In genomic region chr12:100985793-100986157, GRCm38 (mm10) we compare ENCODE assay signal across 18 mouse cellular contexts.
"Had no signal": no experiment of that assay in that cellular context is flagged by ENCODE, and none has a peak within 500 bp of the region (broad histone marks: within the 10 kb centered on the region; RNA-seq: fewer than 3 reads in every experiment).

No protein-coding gene starts in this region.

- H3K36me3 ChIP-seq: limb, embryonic 12.5 days; limb, embryonic 15.5 days; midbrain, embryonic 15.5 days; neural tube, embryonic 13.5 days had no signal

- DNase-seq: kidney, adult 11 months; kidney, adult 8-10 months; kidney, postnatal 10 days; kidney, postnatal 36 days; liver, postnatal 0 days; thymus, adult 18-20 months; thymus, postnatal 36 days had no signal

- H3K9me3 ChIP-seq: kidney, embryonic 15.5 days; limb, embryonic 12.5 days; limb, embryonic 15.5 days; midbrain, embryonic 12.5 days; midbrain, embryonic 15.5 days; neural tube, embryonic 13.5 days had no signal

- H3K27ac ChIP-seq: kidney, embryonic 15.5 days; limb, embryonic 15.5 days; liver, embryonic 14.5 days; macrophage; midbrain, embryonic 12.5 days; neural tube, embryonic 13.5 days had no signal

- ATAC-seq: inflammation-experienced regulatory T-cells, adult 6 months; liver, postnatal 0 days; midbrain, embryonic 15.5 days had no signal

- H3K4me2 ChIP-seq: kidney, embryonic 15.5 days; limb, embryonic 12.5 days; limb, embryonic 15.5 days; liver, embryonic 11.5 days; midbrain, embryonic 12.5 days; midbrain, embryonic 15.5 days; neural tube, embryonic 13.5 days had no signal

- H3K27me3 ChIP-seq: kidney, embryonic 15.5 days; midbrain, embryonic 15.5 days had no signal

- H3K4me3 ChIP-seq: kidney, embryonic 15.5 days; limb, embryonic 12.5 days; limb, embryonic 15.5 days; midbrain, embryonic 12.5 days; midbrain, embryonic 15.5 days; myocyte; neural tube, embryonic 13.5 days had no signal

- H3K9ac ChIP-seq: kidney, embryonic 15.5 days; limb, embryonic 12.5 days; limb, embryonic 15.5 days; liver, embryonic 14.5 days; liver, postnatal 0 days; midbrain, embryonic 12.5 days; midbrain, embryonic 15.5 days; neural tube, embryonic 13.5 days had no signal
